Mouse (Mus musculus) midbrain, embryonic 15.5 days (tissue): Measurements from ENCODE around the gene Add3. TPM values are rescaled to one million over a fixed set of nuclear protein-coding genes. Genes with fewer than 3 reads are reported as not detected.

Experiments
- ATAC-seq: fragments of 200-750 bp; cut with Nextera tagmentation; replicated peaks from 2 replicates; pipeline ENCODE4 v1.8.0; 2017; ENCODE audit warnings: moderate TSS enrichment
- H3K27ac ChIP-seq: fragments of 300-500 bp; sonication (generic); 2 replicates; pipeline ENCODE4 v1.5.1; 2015; ENCODE audit warnings: mild to moderate bottlenecking, inconsistent platforms
- H3K27me3 ChIP-seq: fragments of 300-500 bp; sonication (generic); replicated peaks from 2 replicates; pipeline ENCODE4 v1.6.1; 2015; ENCODE audit warnings: inconsistent platforms
- H3K36me3 ChIP-seq: fragments of 300-500 bp; sonication (generic); replicated peaks from 2 replicates; pipeline ENCODE4 v1.6.1; 2015; ENCODE audit warnings: inconsistent platforms
- H3K4me1 ChIP-seq: fragments of 300-500 bp; sonication (generic); 2 replicates; pipeline ENCODE4 v1.6.1; 2015; ENCODE audit warnings: inconsistent platforms
- H3K4me2 ChIP-seq: fragments of 300-500 bp; sonication (generic); 2 replicates; pipeline ENCODE4 v1.6.1; 2015; ENCODE audit warnings: inconsistent platforms, mild to moderate bottlenecking, moderate library complexity
- H3K4me3 ChIP-seq: fragments of 300-500 bp; sonication (generic); 2 replicates; pipeline ENCODE4 v1.5.1; 2015; ENCODE audit warnings: mild to moderate bottlenecking, inconsistent platforms
- H3K9ac ChIP-seq: fragments of 300-500 bp; sonication (generic); 2 replicates; pipeline ENCODE4 v1.6.1; 2015; ENCODE audit warnings: mild to moderate bottlenecking, inconsistent platforms
- H3K9me3 ChIP-seq: fragments of 300-500 bp; sonication (generic); 2 replicates; pipeline ENCODE4 v1.6.1; 2016; ENCODE audit warnings: inconsistent platforms
- WGBS: fragments of 180-500 bp; shearing (Covaris S2); methylation state at CpG from one replicate; pipeline ENCODE4 v1.1.7; 2015; ENCODE audit warnings: mixed read lengths; 5-methylcytosine and 5-hydroxymethylcytosine counted together
- polyA plus RNA-seq: library from polyadenylated mRNA; unstranded; fragments of >200 nt; fragmentation: Nextera tagmentation; extraction: Ambion mirVana; gene quantifications from 2 replicates; pipeline ENCODE4 v1.2.1, GENCODE M21; 2015

Gene Add3
- polyA plus RNA-seq, 1 experiment from 2014 or later = 30.2 TPM

DNA sequence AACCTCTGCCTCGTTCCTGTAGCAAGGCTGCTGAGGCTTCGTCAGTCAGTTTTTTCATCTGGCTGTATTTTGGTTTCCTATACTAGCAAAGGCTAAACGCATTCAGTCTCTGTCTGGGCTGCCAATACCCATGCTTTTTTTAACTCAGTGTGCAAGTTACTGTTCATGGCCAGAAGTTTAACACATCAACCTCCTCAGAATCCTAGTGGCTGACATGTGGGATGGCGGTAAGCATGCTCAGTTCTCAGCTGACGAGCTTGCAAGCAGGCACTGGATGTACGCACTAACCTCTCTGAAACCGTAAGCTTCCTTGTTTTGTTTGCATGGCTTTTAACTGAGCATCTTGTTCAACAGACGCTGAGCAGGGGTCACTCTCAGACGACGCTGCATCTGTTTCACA lies 103.7 kb downstream of the Add3 start:
- H3K4me2 ChIP-seq = no peak overlapping the region
- H3K36me3 ChIP-seq = no peaks in the 10 kb centered on the region
- 81% methylated on average over 10 of the region's 10 CpGs for WGBS
- H3K4me3 ChIP-seq = no peak overlapping the region
- no peaks in the 10 kb centered on the region for H3K9me3 ChIP-seq
- no peak overlapping the region for H3K9ac ChIP-seq
- H3K27me3 ChIP-seq = no peaks in the 10 kb centered on the region
- H3K27ac ChIP-seq = no peak overlapping the region
- H3K4me1 ChIP-seq = peaks cover 4% of the 10 kb centered on the region
- no peak for ATAC-seq

GRCm38 (mm10) chr19:53247558-53247957 lies 107.3 kb downstream of the Add3 start:
- Histone ChIP-seq H3K4me3 (no peak overlapping the region), H3K9ac (no peak overlapping the region), H3K4me1 (peaks cover 4% of the 10 kb centered on the region), H3K36me3 (no peaks in the 10 kb centered on the region), H3K9me3 (no peaks in the 10 kb centered on the region), H3K4me2 (no peak overlapping the region), H3K27me3 (no peaks in the 10 kb centered on the region), H3K27ac (no peak overlapping the region)
- 64% methylated on average over 2 of the region's 2 CpGs for WGBS
- no peak for ATAC-seq

DNA sequence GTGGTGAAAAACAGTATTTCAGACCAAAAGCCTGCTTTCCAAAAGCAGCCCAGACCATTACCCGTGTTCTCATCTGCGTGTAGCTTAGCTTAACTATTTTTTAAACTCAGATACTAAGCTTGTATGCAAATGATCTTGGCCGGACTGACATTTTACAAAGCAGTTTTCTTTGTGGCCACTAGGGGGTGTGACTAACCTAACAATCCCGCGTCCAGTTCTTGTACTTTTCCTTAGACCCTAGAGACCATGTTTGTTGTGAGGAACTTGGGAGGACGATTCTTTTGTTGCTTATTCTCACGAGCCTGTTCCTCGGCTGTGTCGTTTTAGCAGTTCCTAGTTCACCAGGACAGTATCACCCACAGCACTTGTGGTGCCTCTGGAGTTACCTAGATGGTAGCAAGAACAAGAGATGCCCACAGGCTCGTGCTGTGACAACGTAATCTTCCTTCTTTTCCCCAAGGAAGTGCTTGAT lies 107.8 kb downstream of the Add3 start:
- no peaks in the 10 kb centered on the region for H3K27me3 ChIP-seq
- H3K4me3 ChIP-seq = 0 out of 2 replicates have a peak overlapping the region, but pooled peaks have one; percentile 12
- peak overlapping the region; percentile 46 for H3K4me2 ChIP-seq
- no peak overlapping the region for H3K27ac ChIP-seq
- ATAC-seq = no peak
- H3K9me3 ChIP-seq = no peaks in the 10 kb centered on the region
- 0 out of 2 replicates have a peak overlapping the region, but pooled peaks have one; percentile 4 for H3K9ac ChIP-seq
- no peaks in the 10 kb centered on the region for H3K36me3 ChIP-seq
- WGBS = 8% methylated on average over 11 of the region's 11 CpGs
- H3K4me1 ChIP-seq = peaks cover 4% of the 10 kb centered on the region

- H3K4me1 ChIP-seq = peaks cover 4% of the 10 kb centered on the region
- H3K36me3 ChIP-seq = no peaks in the 10 kb centered on the region
- ATAC-seq = no peak
- no peak overlapping the region for H3K9ac ChIP-seq
- 95% methylated on average over 7 of the region's 7 CpGs for WGBS
- no peak overlapping the region for H3K4me2 ChIP-seq
- H3K4me3 ChIP-seq = no peak overlapping the region
- no peaks in the 10 kb centered on the region for H3K9me3 ChIP-seq
- H3K27me3 ChIP-seq = no peaks in the 10 kb centered on the region
- no peak overlapping the region for H3K27ac ChIP-seq
These were observed 110.8 kb downstream of the Add3 start for GRCm38 (mm10) chr19:53251015-53251414.

GRCm38 (mm10) chr19:53251656-53252055 lies 111.4 kb downstream of the Add3 start:
- Histone ChIP-seq H3K4me3 (no peak overlapping the region), H3K9me3 (no peaks in the 10 kb centered on the region), H3K4me2 (no peak overlapping the region), H3K4me1 (peaks cover 4% of the 10 kb centered on the region), H3K27ac (no peak overlapping the region), H3K27me3 (no peaks in the 10 kb centered on the region), H3K9ac (no peak overlapping the region), H3K36me3 (no peaks in the 10 kb centered on the region)
- no peak for ATAC-seq
- 93% methylated on average over 3 of the region's 3 CpGs for WGBS

- no peak for ATAC-seq
- Histone ChIP-seq H3K4me1 (peaks cover 4% of the 10 kb centered on the region), H3K9me3 (no peaks in the 10 kb centered on the region), H3K27ac (no peak overlapping the region), H3K27me3 (no peaks in the 10 kb centered on the region), H3K36me3 (no peaks in the 10 kb centered on the region), H3K4me2 (no peak overlapping the region), H3K4me3 (no peak overlapping the region), H3K9ac (no peak overlapping the region)
- 86% methylated on average over 15 of the region's 15 CpGs for WGBS
These were observed 112.1 kb downstream of the Add3 start for GRCm38 (mm10) chr19:53252111-53253028.

DNA sequence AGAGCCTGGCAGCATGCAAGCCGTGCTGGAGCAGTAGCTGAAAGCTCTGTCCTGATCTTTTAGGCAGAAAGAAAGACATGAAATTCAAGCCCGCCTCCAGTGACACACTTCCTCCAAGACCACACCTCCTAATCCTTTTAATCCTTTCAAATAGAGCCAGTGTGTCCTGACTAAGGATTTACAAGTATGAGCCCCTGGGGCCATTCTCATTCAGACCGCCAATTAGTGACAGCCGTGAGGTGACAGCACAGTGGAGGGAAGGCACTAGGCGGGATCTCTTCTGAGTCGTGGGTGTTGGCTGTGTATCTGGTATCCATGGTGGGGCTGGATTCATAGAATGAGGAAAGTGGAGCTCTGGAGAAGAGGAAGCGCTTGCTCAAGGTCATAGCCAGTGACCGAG lies 116.1 kb downstream of the Add3 start:
- H3K27me3 ChIP-seq = no peaks in the 10 kb centered on the region
- H3K4me1 ChIP-seq = no peaks in the 10 kb centered on the region
- H3K9ac ChIP-seq = no peak overlapping the region
- H3K27ac ChIP-seq = no peak overlapping the region
- no peak overlapping the region for H3K4me3 ChIP-seq
- H3K4me2 ChIP-seq = no peak overlapping the region
- no peaks in the 10 kb centered on the region for H3K36me3 ChIP-seq
- 52% methylated on average over 8 of the region's 8 CpGs for WGBS
- H3K9me3 ChIP-seq = no peaks in the 10 kb centered on the region
- no peak for ATAC-seq

DNA sequence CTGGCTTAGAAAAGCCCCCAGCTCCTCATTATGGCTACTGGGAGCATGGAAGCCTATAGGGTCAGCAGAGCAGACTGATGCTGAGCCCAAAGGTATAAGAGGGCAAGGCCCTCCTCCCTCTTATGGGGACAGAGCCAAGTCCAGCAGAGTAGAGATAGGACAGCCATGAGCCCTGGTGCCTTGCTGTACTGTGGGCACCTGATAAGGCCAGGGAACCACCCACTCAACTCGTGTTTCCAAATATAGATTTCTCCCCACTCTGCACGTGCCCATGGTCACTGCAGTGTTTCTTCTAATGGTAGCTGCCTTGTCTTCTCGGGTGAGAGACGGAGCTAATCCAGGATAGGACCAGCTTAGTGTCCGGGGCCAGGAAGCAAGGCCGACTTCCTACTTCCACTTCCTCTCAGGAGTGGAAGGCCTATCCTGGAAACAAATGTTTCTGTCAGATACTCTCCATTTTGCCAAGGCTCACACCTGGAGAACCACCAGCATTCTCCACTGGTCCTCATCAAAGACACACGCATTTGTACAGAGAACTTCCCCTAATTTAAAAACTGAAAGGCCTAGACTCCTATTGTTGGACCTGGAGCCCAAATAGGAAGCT lies 116.8 kb downstream of the Add3 start:
- 90% methylated on average over 7 of the region's 7 CpGs for WGBS

DNA sequence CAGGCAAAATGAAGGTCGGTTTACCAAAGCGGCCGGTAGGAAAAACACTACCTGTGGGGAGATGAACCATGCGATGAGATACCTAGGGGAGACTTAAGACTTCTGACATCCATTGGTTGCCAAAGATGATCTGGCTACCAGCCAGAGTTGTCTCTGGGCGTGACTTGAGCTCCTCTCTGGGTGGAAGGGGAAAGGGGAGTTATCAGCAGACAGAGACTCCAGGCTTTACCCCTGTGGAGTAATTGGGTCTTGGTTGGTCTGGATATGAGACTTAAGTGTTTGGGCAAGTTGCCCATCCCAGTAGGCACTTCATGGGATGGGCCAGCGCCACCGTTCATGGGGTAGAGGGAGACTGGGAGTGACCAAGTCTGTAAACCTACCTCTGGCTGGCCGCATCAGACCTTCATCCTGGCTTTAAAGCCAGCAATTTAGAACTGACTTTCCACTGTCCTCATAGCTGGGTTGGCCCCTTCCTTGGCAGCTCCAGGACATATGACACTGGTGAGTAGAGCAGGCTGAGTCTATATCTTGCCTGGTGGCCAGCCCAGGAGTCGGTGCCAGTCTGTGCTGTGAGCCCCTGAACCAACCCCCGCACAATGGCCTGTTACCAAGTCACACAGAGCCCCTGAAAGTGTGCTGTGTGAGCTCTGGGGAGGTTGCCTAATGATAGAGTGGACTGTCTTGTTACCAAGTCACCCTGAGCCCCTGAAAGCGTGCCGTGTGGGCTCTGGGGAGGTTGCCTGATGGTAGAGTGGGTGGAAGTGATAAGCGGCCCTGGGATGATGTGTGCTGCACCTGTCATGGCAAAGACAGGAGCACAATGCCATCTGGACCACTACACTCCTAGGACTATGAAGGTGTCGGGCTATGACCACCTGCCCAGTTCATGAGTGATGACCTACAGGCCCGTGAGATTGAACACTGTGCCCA lies 117.7 kb downstream of the Add3 start:
- Histone ChIP-seq H3K27ac (no peak overlapping the region), H3K9ac (no peak overlapping the region), H3K27me3 (no peaks in the 10 kb centered on the region), H3K4me1 (no peaks in the 10 kb centered on the region), H3K4me2 (no peak overlapping the region), H3K4me3 (no peak overlapping the region), H3K36me3 (no peaks in the 10 kb centered on the region), H3K9me3 (no peaks in the 10 kb centered on the region)
- no peak for ATAC-seq
- 90% methylated on average over 15 of the region's 15 CpGs for WGBS

More for the DNA sequence above, 116.8 kb downstream of the Add3 start:
- no peaks in the 10 kb centered on the region for H3K9me3 ChIP-seq
- no peak overlapping the region for H3K4me2 ChIP-seq
- H3K27me3 ChIP-seq = no peaks in the 10 kb centered on the region
- H3K4me3 ChIP-seq = no peak overlapping the region
- no peaks in the 10 kb centered on the region for H3K4me1 ChIP-seq
- no peak for ATAC-seq
- H3K27ac ChIP-seq = no peak overlapping the region
- H3K36me3 ChIP-seq = no peaks in the 10 kb centered on the region
- H3K9ac ChIP-seq = no peak overlapping the region

DNA sequence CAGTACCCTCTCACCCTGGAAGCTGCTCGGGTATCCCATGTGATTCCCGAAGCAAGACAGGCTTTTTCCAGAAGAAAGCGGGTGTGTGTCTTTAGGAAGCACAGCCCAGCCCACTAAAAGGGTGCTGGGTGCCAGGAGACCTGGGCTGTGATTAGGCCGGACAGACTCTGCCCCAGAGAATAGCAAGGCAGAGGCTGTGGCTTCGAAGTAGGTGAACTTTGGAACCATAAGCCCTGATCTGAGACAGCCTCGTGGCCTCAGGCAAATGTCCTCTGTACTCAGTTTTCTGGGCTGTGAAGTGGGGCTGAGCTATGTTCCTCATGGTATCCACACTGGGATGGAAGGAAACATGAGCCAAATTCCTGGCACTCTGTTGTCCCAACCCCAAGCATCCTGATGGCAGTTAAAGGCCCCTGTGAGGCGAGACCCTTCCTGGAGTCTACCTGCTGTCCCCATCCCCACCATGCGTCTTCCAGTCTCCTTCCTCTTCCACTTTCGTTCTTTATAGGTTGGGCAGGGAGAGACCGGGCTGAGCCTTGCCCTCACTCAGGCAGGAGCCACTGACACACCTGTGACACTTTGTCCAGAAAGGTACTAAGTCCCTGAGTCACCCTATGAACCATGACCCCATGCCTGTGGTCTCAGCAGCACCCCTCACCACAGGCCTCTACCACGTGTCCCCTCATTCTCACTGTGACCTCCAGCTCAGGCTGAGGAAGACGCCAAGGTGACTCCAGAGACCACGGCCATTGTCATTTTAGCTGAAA lies 118.7 kb downstream of the Add3 start:
- no peak overlapping the region for H3K4me2 ChIP-seq
- H3K4me3 ChIP-seq = no peak overlapping the region
- H3K4me1 ChIP-seq = 0 out of 2 replicates have a peak, but pooled peaks cover under 1% of the 10 kb centered on the region
- no peak overlapping the region for H3K9ac ChIP-seq
- no peaks in the 10 kb centered on the region for H3K9me3 ChIP-seq
- no peaks in the 10 kb centered on the region for H3K36me3 ChIP-seq
- no peak for ATAC-seq
- H3K27me3 ChIP-seq = no peaks in the 10 kb centered on the region
- H3K27ac ChIP-seq = no peak overlapping the region
- 91% methylated on average over 13 of the region's 13 CpGs for WGBS

GRCm38 (mm10) chr19:53259541-53259940 lies 119.3 kb downstream of the Add3 start:
- no peak overlapping the region for H3K4me3 ChIP-seq
- H3K9me3 ChIP-seq = no peaks in the 10 kb centered on the region
- no peaks in the 10 kb centered on the region for H3K36me3 ChIP-seq
- H3K4me1 ChIP-seq = 0 out of 2 replicates have a peak, but pooled peaks cover 6% of the 10 kb centered on the region
- ATAC-seq = no peak
- no peak overlapping the region for H3K9ac ChIP-seq
- no peak overlapping the region for H3K4me2 ChIP-seq
- 64% methylated on average over 5 of the region's 5 CpGs for WGBS
- no peaks in the 10 kb centered on the region for H3K27me3 ChIP-seq
- no peak overlapping the region for H3K27ac ChIP-seq
